Mouse (Mus musculus) layer of hippocampus, adult 18-20 months (tissue): ENCODE data around the gene Slc2a13. TPM values are rescaled to one million over a fixed set of nuclear protein-coding genes. Genes with fewer than 3 reads are reported as not detected.

Source experiments
- DNase-seq, 2 experiments: peaks; one replicate each; pipeline ENCODE4 v3.0.0; 2022; ENCODE audit warnings: low spot score in 2 of 2
- total RNA-seq, 2 experiments: library from RNA; stranded (reverse); gene quantifications; 2 replicates each; pipeline ENCODE4 v1.2.3; 2021

Slc2a13 gene
- total RNA-seq, 2 experiments from 2014 or later, result 63.9 to 72.3 TPM

GRCm38 (mm10) chr15:91281521-91281920, 291.5 kb downstream of the Slc2a13 start:
- DNase-seq, result no peak

- no peak for DNase-seq
These were observed 293.5 kb downstream of the Slc2a13 start for GRCm38 (mm10) chr15:91279571-91279970.

GRCm38 (mm10) chr15:91275961-91276360, 297.1 kb downstream of the Slc2a13 start:
- no peak for DNase-seq

- no peak for DNase-seq
These were observed 304.5 kb downstream of the Slc2a13 start for GRCm38 (mm10) chr15:91268532-91268931.

GRCm38 (mm10) chr15:91263926-91264325, 309.1 kb downstream of the Slc2a13 start:
- DNase-seq, result no peak

- DNase-seq, result no peak
These were observed 312.5 kb downstream of the Slc2a13 start for GRCm38 (mm10) chr15:91260578-91260977.

- no peak for DNase-seq
These were observed 315.9 kb downstream of the Slc2a13 start for GRCm38 (mm10) chr15:91257140-91257539.

GRCm38 (mm10) chr15:91255308-91255707, 317.8 kb downstream of the Slc2a13 start:
- no peak for DNase-seq

- no peak for DNase-seq
These were observed 320.1 kb downstream of the Slc2a13 start for GRCm38 (mm10) chr15:91252956-91253355.

GRCm38 (mm10) chr15:91251544-91252408, 321.3 kb downstream of the Slc2a13 start:
- no peak for DNase-seq

GRCm38 (mm10) chr15:91250815-91251214, 322.2 kb downstream of the Slc2a13 start:
- no peak for DNase-seq

- DNase-seq, result no peak
These were observed 332.3 kb downstream of the Slc2a13 start for GRCm38 (mm10) chr15:91240683-91241335.

GRCm38 (mm10) chr15:91237294-91237693, 335.8 kb downstream of the Slc2a13 start:
- DNase-seq, result no peak

Other genes starting within 250 kb of the Slc2a13 start
- 10 to 100 TPM; 19.0 to 23.3 TPM for gene Lrrk2, start 99.9 kb upstream of the Slc2a13 start, total RNA-seq